Mouse (Mus musculus): ENCODE data around the gene Muc1.
A peak's percentile ranks its signal among the peaks of the same experiment; 100 is the strongest.

Gene Muc1

DNA sequence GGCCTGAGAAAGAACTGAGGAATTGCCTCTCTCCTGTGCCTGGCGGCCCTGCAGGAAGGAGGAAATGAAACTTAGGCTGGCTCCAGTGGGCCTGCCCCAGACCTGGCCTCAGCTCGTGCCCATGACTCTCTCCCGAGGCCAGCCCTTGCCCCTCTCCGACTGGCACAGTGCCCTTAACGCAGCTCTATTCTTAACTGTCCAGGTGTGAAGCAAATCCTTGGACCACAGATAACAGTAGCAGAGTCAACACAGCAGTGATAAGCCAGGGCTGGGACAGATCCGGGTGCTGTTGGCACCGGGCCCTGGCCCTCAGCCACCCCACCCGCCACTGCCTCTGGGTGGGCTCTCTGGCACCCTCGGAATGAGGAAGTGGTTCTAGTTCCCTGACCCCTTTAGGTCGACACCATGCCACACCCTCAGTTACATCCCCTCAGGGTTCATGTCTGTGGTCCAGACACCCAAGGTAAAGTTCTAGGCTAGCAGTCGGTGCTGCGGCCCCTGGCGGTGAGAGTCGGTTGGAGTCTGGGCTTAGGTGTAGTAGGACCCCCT, 4.8 kb downstream of the Muc1 start:
- peak; percentile 48 for DNase-seq (ENCODE audit: low spot score)

DNA sequence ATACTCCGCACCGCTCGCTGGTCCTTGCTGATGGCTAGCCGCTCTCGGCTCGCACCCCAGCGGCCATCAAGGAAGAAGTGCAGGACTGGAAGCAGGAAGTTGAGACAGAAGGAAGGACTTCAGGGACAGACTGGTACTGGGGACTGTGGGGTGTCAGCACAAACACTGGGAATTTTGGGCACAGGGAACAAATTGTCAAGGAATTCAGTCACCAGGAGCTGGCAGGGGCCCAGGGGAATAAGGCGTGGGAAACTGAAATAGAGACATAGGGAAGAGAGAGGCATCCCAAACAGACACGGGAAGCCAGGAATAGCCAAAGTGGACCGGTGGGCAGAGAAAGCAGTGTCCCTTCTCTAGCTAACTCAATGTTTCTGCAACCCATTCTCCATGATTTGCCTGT, 7.7 kb downstream of the Muc1 start:
- no peak for DNase-seq (ENCODE audit: low spot score)

DNA sequence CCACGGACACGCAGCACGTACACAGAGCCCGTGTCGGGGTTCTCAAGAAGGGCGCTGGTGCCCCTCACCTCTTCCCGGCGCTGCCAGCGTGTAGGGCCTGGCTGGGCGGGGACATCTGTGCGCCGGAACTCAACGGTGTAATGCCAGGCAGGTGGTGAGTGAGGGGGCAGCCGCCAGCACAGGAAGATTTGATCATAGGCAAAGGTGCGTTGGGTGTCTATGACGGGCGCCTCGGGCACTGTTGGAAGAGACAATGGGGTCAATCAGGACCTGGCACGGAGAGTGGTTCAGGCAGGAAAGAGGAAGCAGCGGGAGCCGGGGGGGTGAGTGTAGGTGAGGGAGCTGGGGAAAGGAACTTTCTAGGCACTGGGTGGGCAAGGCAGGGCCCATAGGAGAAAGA, 8.8 kb downstream of the Muc1 start:
- no peak for DNase-seq (ENCODE audit: low spot score)

DNA sequence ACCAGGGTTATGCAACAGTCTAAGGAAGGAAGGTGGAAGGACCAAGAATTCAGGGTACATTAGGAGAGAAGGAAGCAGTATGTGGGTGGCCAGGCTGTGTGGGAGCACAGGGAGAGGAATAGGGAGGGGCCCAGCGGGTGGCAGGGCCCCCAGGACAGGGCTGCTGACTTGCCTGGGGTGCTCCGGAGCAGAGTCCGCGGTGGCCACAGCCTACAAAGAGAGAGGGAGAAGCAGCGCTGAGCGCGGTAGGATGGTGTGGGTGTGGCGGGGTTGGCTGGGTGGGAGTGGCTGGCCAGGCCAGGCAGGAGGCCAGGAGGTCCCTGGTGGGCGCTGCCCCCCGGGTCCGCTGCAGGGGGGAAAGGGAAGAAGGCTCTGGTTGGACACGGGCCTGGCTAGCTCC, 9.6 kb downstream of the Muc1 start:
- DNase-seq (ENCODE audit: low spot score): no peak

DNA sequence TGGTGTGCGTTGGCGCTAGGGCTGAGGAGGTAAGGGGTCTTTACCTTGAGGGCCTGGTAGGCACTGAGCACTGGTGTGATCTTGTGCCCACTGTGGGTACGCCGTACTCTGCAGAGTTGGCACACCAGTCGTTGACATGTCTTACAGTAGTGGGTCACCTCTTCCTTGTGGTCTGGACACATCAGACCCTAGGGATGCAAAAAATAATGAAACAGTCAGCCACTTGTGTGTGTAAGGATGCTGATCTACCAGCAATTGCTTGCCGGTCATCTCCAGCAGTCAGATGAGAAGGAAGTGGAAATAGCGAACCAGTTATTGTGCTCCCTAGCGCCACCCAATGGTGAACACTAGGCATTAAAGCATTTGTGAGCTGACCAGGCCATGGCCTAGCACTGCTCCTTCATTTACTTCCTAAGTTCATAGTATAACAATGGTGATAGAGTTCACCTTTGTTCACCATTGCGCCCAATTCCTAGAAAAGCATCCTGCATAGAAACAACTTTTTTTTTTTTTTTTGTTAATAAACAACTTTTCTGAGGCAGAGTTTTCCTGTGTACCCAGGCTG, 13.6 kb downstream of the Muc1 start:
- no peak for DNase-seq (ENCODE audit: low spot score)

DNA sequence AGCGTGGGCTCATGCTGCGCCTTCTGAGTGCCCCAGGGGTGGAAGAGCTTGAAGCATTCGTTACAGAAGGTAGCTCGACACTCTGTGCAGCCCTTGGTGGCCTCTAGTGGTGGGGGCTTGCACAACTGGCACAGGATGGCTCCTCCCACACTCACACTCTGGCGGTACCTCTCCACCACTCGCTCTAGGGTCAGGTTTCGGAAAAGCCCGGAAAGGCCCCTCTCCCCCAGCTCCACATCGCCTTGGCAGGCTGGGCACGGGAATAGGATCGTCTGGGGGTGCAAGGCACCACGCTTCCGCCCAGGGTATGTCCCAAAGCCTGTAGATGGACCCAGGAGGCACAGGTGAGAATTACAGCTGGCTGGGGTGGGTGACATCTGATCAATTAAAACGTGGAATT, 14.8 kb downstream of the Muc1 start:
- peak; percentile 47 for DNase-seq (ENCODE audit: low spot score)

DNA sequence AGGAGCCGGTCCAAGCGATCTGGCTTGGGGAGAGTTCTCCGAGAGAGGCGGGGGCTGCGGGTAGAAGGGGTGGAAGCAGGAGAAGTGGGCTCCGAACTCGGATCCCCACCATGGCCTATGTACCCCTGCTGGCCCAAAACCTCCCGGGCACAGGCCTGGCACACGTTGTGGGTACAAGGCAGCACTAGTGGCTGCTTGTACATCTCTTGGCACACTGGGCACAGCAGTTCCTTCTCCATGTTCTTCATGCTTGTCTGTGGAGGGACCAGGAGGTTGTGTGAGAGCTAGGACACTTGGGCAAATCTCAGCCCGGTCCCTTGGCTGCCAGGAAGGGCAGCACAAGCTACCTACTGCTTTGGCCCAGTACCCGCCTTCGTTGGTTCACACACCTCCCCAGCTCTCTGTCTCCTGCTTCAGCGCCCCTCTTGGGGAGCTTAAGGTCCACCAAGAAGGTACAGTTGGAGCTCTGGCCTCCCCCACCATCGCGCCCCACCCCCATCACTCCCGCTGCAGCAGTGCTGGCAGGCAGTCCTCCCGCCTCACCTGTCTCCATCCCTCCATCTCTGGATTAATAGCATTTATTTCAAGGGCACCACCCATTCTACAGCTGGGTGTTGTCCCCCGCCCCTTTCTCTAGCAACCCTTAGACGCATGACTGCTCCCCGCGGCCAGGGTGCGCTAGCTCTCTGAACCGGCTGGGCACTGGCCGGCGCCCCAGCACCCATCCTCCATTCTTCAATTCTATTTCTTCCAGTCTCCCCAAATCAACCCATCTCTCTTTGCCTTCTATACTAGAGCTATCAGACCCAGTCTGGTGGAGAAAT, 15.5 kb downstream of the Muc1 start:
- no peak for DNase-seq (ENCODE audit: low spot score)

DNA sequence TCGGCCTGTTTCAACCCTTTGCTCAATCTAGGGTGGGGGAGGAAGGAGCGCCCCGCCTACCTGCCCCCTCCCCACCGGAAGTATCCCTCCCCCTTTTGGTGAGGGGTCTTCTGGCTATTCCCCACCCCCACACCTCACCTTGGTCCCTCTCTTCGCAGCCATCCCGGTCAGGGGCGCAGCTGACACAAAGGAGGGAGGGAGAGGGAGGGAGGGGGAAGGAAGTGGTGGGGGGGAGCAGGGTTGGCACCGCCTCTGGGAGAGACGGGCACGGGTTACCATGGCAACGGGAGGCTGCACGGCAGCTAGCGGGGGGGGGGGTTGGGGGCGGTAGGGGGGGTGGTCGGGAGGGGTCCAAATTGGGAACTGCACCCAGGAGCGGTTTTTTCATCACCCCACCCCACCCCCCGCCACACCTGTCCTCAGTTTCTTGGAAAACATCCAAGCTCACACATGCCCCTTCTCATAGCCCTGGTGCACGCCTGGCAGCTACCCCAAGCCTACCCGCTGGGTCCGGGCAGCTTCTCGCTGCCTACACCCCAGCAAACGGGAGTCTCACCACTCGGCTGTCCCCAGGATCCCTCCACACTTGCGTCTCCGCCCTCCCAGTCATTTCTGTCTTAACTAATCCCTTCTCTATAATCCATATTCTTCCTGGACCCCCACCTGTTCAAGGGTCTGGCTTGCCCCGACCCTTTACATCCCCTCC, 16.3 kb downstream of the Muc1 start:
- DNase-seq (ENCODE audit: low spot score): no peak

DNA sequence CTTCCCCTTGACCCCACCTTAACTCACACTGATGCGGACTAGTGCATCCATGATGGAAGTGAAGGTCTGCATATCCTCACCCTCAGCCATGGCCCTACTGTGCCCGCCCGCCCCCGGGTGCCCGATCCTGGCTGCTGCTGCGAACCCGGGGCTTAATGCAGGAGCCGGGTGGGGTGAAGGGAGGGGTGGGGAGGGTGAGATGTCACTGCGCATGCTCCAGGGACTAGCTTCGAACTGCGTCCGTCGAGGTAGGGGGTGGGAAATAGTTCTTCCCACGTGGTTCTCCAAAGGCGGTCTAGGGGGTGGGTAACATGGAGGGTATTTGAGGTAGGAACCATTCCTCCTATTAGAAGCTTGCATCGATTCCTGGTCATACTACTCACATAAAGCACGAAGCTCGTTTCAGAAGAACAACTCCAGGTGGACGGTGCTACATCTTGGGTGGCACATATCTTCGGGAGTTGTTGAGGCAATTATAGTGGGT, 16.9 kb downstream of the Muc1 start, which contains the start of gene Krtcap2:
Gene Krtcap2, plus strand, starts transcription at position 279 of the 484 bp plus-strand sequence.
- no peak for DNase-seq (ENCODE audit: low spot score)

DNA sequence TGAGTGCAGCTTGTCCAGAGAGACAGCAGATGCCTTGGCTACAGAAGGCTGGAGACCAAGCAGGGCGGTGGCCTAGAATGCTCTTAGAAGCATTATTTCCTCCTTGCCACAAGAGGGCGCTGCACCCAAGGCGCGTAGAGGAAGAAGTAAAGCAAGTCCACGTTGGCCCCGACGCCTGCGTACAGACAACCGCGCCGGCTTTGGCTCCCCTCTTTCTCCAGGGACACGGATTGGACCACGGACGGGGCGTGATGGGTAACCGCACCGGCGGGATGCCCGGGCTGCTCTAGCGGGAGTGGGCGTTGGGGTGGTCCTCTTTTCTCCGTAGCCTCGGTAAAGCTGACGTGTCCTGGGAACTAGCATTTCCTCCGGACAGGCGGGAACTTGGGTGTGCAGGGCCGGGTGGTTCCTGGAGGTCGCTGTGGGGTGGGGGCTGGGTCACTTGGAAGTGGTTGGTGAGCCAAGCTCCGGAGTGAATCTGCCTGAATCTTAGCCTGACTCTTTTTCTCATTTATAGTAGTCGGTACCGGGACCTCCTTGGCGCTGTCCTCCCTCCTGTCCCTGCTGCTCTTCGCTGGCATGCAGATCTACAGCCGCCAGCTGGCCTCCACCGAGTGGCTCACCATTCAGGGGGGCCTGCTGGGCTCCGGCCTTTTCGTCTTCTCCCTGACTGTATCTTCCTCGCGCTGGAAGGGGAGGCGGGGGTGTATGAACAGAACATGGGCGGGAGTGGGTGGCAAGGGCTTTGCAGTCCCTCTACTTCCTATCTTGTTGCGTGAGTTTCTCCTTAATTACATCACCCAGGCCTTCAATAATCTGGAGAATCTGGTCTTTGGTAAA, 17.6 kb downstream of the Muc1 start, which contains the start of gene Trim46:
Gene Trim46, minus strand, starts transcription at position 49 of the 840 bp plus-strand sequence.
- DNase-seq (ENCODE audit: low spot score): peak; percentile 88

DNA sequence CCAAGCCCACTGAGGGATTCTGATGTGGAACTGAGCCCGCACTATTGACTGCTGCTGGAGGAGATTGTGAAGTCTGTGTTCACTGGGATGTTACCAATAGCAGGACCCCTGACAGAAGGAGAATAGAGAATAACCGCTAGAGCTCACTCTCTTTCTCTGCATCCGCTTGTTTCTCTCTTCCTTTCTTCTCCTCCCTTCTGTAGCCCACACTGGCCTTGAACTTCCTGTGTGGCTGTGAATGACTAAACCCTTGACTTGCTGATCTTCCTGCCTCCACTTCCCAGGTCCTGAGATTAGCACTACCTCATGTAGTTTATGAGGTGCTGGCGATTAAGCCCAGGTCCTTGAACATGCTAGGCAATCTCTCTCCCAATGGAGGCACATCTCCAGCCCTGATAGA, 18.6 kb downstream of the Muc1 start:
- no peak for DNase-seq (ENCODE audit: low spot score)

DNA sequence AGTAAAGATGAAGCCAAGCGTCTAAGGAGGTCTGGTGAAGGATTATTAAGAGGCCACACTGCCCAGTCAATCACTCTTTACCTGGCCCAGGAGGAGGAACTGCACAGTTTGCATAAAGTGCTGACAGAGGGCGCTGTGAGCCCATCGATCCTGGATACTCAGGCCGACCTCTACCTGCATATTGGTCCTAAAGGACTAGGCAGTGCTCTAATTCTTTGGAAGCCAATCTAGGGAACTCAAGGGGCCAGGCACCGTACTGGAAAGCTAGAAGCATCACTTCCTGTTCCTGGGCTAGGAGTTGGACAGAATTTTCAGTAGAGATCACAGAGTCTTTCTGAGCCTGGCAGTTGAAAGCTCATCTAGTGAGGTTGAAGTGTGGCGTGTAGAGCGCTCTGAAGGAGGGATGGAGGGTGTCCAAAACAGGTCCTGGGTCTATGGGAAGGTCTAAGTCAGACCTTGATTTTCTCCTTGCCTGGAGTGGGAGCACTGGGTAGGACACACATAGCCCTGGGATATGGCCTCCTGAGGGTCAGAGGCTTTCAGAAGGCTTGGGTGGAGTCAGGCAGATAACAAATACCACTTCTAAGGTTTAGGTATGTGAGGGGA, 21.7 kb downstream of the Muc1 start:
- peak; percentile 59 for DNase-seq (ENCODE audit: low spot score)

DNA sequence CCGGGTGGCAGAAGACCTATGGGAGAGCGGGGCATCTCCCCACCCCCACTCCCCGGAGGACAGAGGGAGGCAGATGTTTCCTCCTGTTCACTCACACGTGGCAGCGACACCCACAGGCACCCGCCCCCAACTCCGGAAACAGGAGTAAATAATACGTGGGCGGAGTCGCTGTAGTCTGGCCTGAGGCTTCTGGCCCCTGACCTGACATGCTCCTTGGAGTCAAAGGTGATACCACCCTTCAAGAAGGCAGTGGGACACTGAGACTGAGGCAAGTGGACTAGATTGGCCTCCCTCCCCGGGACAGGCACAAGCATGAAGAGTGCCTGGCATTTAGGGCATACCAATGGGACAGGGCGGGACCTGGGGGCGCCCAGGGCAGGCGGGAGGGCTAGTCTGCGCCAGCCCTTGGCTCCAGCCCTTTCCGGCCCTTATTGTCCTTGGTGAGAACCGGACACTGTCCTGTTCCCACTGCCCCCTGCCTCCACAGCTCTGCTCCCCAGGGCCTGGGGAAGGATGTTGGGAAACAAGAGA, 22.6 kb downstream of the Muc1 start:
- DNase-seq (ENCODE audit: low spot score): no peak

DNA sequence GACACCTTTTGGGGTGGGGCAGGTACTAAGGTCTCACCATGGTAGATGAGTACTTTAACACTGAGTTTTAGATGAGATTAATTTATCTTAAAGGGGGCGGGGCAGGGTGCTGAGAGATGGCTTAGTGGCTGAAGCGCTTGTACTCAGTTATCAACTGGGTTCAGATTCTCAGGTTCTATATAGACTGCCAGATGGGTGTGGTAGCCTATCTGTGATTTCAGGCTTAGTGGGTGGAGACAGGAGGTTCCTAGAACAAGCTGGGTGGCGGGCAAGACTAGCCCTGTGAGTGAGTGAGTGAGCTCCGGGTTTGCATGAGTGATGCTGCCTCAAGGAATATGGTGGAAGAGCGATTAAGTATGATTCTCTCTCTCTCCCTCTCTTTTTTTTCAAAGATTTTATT, 26.1 kb downstream of the Muc1 start:
- no peak for DNase-seq (ENCODE audit: low spot score)

DNA sequence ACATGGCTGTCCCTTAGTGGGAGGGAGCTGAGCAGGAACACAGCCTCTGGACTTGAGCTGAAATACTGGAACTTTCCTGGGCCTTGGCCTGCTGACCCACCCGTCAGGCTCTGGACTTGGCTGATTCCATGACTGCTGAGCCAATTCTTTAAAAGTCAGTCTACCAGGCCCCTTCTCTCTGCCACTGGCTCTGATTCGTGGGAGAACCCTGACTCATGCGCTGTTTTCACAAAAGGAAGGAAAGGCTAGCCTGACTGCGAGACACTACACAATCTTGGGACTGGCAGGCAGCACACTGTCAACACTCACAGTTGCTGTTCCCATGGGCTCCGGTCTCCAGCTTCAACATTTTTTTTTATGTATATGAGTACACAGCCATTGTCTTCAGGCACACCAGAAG, 27.3 kb downstream of the Muc1 start:
- DNase-seq (ENCODE audit: low spot score): no peak

DNA sequence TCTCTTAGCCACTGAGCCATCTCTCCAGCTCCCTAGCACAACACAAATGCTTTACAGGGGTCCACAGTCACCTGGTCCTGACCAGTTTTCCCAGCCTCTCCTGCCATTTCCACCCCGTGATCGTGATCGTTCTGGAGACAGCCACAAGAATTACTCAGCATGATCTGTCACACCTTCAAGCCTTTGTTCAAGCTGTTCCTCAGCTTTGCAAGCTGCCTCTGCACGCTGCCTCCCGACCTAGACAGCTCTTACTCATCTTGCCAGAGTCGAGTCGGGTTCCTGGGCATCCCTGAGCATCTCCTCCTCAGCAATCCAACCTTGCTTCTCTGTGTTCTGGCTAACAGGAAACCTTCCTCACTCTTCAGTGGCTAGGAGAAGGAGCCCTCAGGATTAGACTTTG, 30.2 kb downstream of the Muc1 start, which contains the start of gene Dpm3:
Gene Dpm3, plus strand, starts transcription at position 283 of the 400 bp plus-strand sequence.
- DNase-seq (ENCODE audit: low spot score): no peak

DNA sequence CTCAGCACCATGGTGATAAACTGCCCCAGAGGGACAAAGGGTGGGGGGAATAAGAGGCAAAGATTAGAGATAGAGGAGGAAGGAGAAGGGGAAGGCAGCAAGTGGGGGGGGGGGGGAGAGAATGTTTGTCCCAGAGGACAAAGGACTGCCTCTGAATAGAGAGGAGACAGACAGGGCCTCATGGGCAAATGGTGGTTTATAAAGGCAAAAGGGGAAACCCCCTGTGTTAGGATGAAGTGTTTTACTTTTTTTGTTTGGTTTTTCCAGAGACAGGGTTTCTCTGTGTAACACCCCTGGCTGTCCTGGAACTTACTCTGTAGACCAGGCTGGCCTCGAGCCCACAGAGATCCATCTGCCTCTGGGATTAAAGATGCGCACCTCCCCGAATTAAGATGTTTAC, 31.4 kb downstream of the Muc1 start:
- no peak for DNase-seq (ENCODE audit: low spot score)

DNA sequence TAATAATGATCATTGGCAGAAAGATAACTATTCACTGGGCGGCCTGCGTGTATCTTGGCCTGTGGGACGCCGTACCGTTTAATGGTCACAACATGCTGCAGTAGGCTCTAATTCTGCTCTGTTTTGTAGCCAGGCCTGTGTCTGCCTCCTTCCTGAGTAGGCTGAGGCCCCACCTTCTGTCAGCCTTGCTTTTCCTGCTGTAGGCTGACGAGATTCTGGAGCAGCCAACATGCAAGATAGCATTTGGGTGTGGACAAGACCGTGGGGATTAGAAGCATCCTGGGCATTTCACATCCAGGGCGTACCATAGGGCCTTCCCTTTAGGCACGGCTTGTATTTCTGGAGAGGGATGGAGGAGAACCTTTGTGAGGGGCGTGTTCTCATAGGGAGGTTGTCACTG, 33.6 kb downstream of the Muc1 start:
- DNase-seq (ENCODE audit: low spot score): no peak

DNA sequence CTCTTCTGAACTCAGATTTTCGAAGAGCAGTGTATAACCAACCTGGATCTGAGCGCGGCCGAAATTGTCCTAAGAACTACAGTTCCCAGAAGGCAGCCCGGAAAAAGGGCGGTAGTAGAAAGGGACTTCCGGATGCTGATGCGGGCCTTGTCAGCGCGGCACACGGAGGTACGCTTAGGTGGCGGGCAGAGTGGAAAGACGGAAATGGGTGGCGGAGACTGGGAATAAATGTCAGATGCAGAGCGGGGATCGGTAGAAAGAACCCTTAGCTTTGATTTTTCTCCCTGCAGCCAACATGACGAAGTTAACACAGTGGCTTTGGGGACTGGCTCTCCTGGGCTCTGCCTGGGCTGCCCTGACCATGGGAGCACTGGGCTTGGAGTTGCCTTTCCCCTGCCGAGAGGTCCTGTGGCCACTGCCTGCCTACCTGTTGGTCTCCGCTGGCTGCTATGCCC, 37.6 kb downstream of the Muc1 start:
- peak; percentile 71 for DNase-seq (ENCODE audit: low spot score)

DNA sequence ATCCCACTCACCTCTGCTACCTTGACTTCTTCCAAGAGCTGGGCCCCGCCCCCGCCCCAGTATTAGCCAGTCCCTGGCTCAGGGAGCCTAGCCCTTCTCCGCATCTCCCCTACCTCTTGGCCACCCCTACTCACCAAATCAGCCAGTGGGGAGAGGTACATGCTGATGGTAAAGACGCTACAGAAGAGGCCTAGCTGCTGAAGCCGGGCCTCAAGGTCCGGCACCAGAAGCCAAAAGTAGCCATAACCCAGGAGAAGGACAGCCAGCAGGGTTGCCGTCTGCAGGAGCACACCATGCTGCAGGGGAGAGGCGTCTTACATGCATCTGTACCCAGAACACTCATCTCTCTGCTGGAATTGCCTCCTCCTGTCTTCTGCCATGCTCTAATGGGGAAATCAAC, 40.1 kb downstream of the Muc1 start:
- no peak for DNase-seq (ENCODE audit: low spot score)

Measured in ovary, postnatal 36 days (tissue).